In the genomic region with DNA sequence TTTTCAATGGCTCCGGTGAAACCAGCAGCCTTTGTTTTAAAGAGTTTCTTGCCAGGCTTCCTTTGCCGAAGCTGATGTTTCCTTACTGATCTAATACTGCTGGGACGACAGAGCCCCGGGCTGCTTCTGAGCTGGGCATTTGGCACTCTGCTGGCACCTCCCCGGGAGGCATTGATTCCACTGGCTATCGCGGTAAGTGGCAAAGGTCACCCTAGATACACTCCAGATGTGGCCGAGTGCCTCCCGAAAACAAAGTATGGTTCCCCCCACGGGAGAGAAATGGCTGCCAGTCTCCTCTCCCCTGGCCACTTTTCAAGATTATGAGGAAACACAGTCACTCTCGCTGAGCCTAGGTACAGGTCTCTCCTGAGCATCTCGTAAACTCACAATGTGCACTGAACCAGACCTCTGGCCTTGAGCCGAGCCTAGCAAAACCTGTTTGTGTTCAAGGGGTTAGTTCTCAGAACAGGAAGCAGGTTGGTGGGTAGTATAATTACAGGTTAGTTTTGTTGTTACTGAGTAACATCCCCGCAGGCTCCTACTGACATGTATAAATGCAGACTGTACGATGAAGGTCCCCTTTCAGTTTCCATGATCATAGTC, we compare ENCODE assay signal across 16 mouse cellular contexts.
DNase-seq lines count a peak whose midpoint lies in the region; ATAC-seq and TF ChIP-seq lines count a peak whose summit lies in the region.
"Had no signal": no experiment of that assay in that cellular context is flagged by ENCODE, and none has a peak within 500 bp of the region (broad histone marks: within the 10 kb centered on the region; RNA-seq: fewer than 3 reads in every experiment).

No protein-coding gene starts in this region.

- 0 out of 2 replicates have a peak overlapping the region, but pooled peaks have one; percentile 5 for H3K4me3 ChIP-seq in liver, adult 2 months (ENCODE audit: insufficient read depth, low read depth, low read length)
- H3K4me3 ChIP-seq in liver, embryonic 11.5 days (ENCODE audit: low read depth, low read length) = no peak overlapping the region
- no peak overlapping the region for H3K4me3 ChIP-seq in kidney, postnatal 0 days (replicated peaks; ENCODE audit: low read depth, low read length)
- peak overlapping the region; percentile 30; the same call in 1 of the 2 replicates for H3K4me3 ChIP-seq in small intestine, adult 2 months (ENCODE audit: low read depth, low read length)
- H3K4me3 ChIP-seq: erythroblast, embryonic 14.5 days; midbrain, embryonic 10.5 days had no signal

- H3K27me3 ChIP-seq in liver, adult 2 months (ENCODE audit: control insufficient read depth, insufficient read depth, low read length) = no peaks in the 10 kb centered on the region
- H3K27me3 ChIP-seq in liver, embryonic 11.5 days (replicated peaks; ENCODE audit: control insufficient read depth, insufficient read depth, low read length) = no peaks in the 10 kb centered on the region
- no peaks in the 10 kb centered on the region for H3K27me3 ChIP-seq in kidney, postnatal 0 days (ENCODE audit: insufficient read depth, low read length)
- H3K27me3 ChIP-seq in small intestine, adult 2 months (ENCODE audit: control insufficient read depth, insufficient read depth, low read length) = no peaks in the 10 kb centered on the region

- peaks cover 16% of the 10 kb centered on the region for H3K4me1 ChIP-seq in liver, adult 2 months (ENCODE audit: control insufficient read depth, insufficient read depth, low read length)
- no peaks in the 10 kb centered on the region for H3K4me1 ChIP-seq in liver, embryonic 11.5 days (replicated peaks; ENCODE audit: control insufficient read depth, insufficient read depth, low read length)
- H3K4me1 ChIP-seq in kidney, postnatal 0 days (replicated peaks; ENCODE audit: insufficient read depth, low read length) = no peaks in the 10 kb centered on the region
- H3K4me1 ChIP-seq in small intestine, adult 2 months (ENCODE audit: control insufficient read depth, insufficient read depth, insufficient read length, low read length) = no peaks in the 10 kb centered on the region

- H3K79me2 ChIP-seq in liver, adult 2 months (ENCODE audit: control insufficient read depth, insufficient read depth, low read length) = no peaks in the 10 kb centered on the region

- H3K27ac ChIP-seq in liver, adult 2 months (replicated peaks; ENCODE audit: insufficient read depth, low read depth, low read length) = peak overlapping the region; percentile 92
- no peak overlapping the region for H3K27ac ChIP-seq in liver, embryonic 11.5 days (ENCODE audit: low read depth, low read length)
- H3K27ac ChIP-seq in kidney, postnatal 0 days = peak overlapping the region; percentile 86
- H3K27ac ChIP-seq in small intestine, adult 2 months (ENCODE audit: insufficient read depth, low read depth, low read length) = no peak overlapping the region
- H3K27ac ChIP-seq: hindbrain, embryonic 14.5 days; liver, embryonic 14.5 days; midbrain, embryonic 10.5 days had no signal

- TF ChIP-seq POLR2A in liver, adult 2 months (IDR thresholded peaks at IDR 0.05; ENCODE audit: extremely low read depth, insufficient read depth, low read length) = 0 out of 2 replicates have a peak, but pooled peaks have one; percentile 16
- TF ChIP-seq POLR2A in small intestine, adult 2 months (IDR thresholded peaks at IDR 0.05; ENCODE audit: low read depth, low read length) = no peak

- H3K9ac ChIP-seq in liver, adult 2 months (ENCODE audit: low read depth, low read length) = peak overlapping the region; percentile 44; the same call in 1 of the 2 replicates
- no peak overlapping the region for H3K9ac ChIP-seq in liver, embryonic 11.5 days (ENCODE audit: low read depth, low read length)
- 0 out of 2 replicates have a peak overlapping the region, but pooled peaks have one; percentile 27 for H3K9ac ChIP-seq in kidney, postnatal 0 days (ENCODE audit: low read depth, low read length)
- H3K9ac ChIP-seq: hindbrain, embryonic 14.5 days; liver, embryonic 14.5 days had no signal

- WGBS in liver, adult 2 months = 20% methylated on average over 15 of the region's 15 CpGs
- 73% methylated on average over 15 of the region's 15 CpGs for WGBS in liver, embryonic 11.5 days
- WGBS in kidney, postnatal 0 days = 47% methylated on average over 15 of the region's 15 CpGs
- 36% methylated on average over 15 of the region's 15 CpGs for WGBS in small intestine, adult 2 months

- DNase-seq in liver, adult 2 months (ENCODE audit: extremely low read depth, low read depth, low spot score) = peak; percentile 92
- no peak for DNase-seq in liver, embryonic 11.5 days (ENCODE audit: low spot score)
- DNase-seq in kidney, adult 11 months = peak; percentile 33
- DNase-seq in kidney, postnatal 0 days (ENCODE audit: low spot score) = peak; percentile 43
- DNase-seq in ovary, postnatal 14 days (ENCODE audit: low spot score) = no peak
- DNase-seq in layer of hippocampus, postnatal 25 days (ENCODE audit: extremely low spot score in 1 of 2, low spot score in 1 of 2) = no peak
- DNase-seq: cerebellum, adult 11-12 months; gastrocnemius, postnatal 25 days; lung, postnatal 14 days; right cerebral cortex, postnatal 4 days had no signal

- no peak for TF ChIP-seq CTCF in liver, adult 2 months (IDR thresholded peaks at IDR 0.05; ENCODE audit: low read depth, low read length)
- TF ChIP-seq CTCF in kidney, postnatal 0 days (IDR thresholded peaks at IDR 0.05; ENCODE audit: low read depth) = no peak
- no peak for TF ChIP-seq CTCF in small intestine, adult 2 months (IDR thresholded peaks at IDR 0.05; ENCODE audit: extremely low read depth, insufficient read length, insufficient replicate concordance, low read depth, low read length)

- ATAC-seq in liver, embryonic 11.5 days (replicated peaks; ENCODE audit: low FRiP score) = no peak
- ATAC-seq in kidney, postnatal 0 days (replicated peaks; ENCODE audit: low FRiP score, low read depth) = peak; percentile 85; the same call in 1 of the 2 replicates
- ATAC-seq: CD4-positive, CD25-positive, alpha-beta regulatory T cell, adult 4 months had no signal

- no peaks in the 10 kb centered on the region for H3K9me3 ChIP-seq in liver, embryonic 11.5 days (ENCODE audit: control insufficient read depth, low read length)
- H3K9me3 ChIP-seq in kidney, postnatal 0 days (replicated peaks; ENCODE audit: low read length) = no peaks in the 10 kb centered on the region
- H3K9me3 ChIP-seq: midbrain, embryonic 10.5 days had no signal

- H3K4me2 ChIP-seq in liver, embryonic 11.5 days = no peak overlapping the region
- no peak overlapping the region for H3K4me2 ChIP-seq in kidney, postnatal 0 days (ENCODE audit: low read length)
- H3K4me2 ChIP-seq: hindbrain, embryonic 14.5 days had no signal

- H3K36me3 ChIP-seq in liver, adult 2 months (ENCODE audit: control insufficient read depth, insufficient read depth, low read length) = no peaks in the 10 kb centered on the region
- H3K36me3 ChIP-seq in liver, embryonic 11.5 days (ENCODE audit: control insufficient read depth, insufficient read depth, low read length) = no peaks in the 10 kb centered on the region
- H3K36me3 ChIP-seq in kidney, postnatal 0 days (ENCODE audit: insufficient read depth, low read length) = no peaks in the 10 kb centered on the region
- no peaks in the 10 kb centered on the region for H3K36me3 ChIP-seq in small intestine, adult 2 months (ENCODE audit: control insufficient read depth, insufficient read depth, low read length)
- H3K36me3 ChIP-seq: midbrain, embryonic 10.5 days had no signal

Comparison
In these comparisons a context has a peak if more than half of its experiments do, and no peak if none do; other contexts are left out.
1. DNase-seq: peak in liver, adult 2 months (single experiment), kidney, adult 11 months (single experiment) and kidney, postnatal 0 days (single experiment); none in liver, embryonic 11.5 days (single experiment), ovary, postnatal 14 days (single experiment) and layer of hippocampus, postnatal 25 days (0 of 2).
2. H3K27ac ChIP-seq: peak in liver, adult 2 months (single experiment) and kidney, postnatal 0 days (single experiment); none in liver, embryonic 11.5 days (single experiment) and small intestine, adult 2 months (single experiment).
3. H3K4me3 ChIP-seq: peak in liver, adult 2 months (single experiment) and small intestine, adult 2 months (single experiment); none in liver, embryonic 11.5 days (single experiment) and kidney, postnatal 0 days (single experiment).